Mouse (Mus musculus): ENCODE measurements at regions not wholly inside any gene's neighbourhood (a gene's known extent, or its start where the extent isn't known, plus 50 kb on each side); places are given as distances from the start of the nearest gene placed in this dataset.

GRCm38 (mm10) chr16:73374608-73375165, 1036.9 kb downstream of the Robo2 start:
- TF ChIP-seq CTCF (IDR thresholded peaks at IDR 0.05; ENCODE audit: control insufficient read depth, insufficient read depth, insufficient read length) = no peak
- TF ChIP-seq USF1 (IDR thresholded peaks at IDR 0.05; ENCODE audit: low read depth) = no peak
- no peak for TF ChIP-seq CEBPB (IDR thresholded peaks at IDR 0.05; ENCODE audit: low read depth)
- TF ChIP-seq MAX (IDR thresholded peaks at IDR 0.05) = no peak
- no peak for TF ChIP-seq MYOG (IDR thresholded peaks at IDR 0.05; ENCODE audit: control insufficient read depth, extremely low read depth, insufficient read length)
- TF ChIP-seq FOSL1 (IDR thresholded peaks at IDR 0.05; ENCODE audit: insufficient read depth, low read length, poor library complexity, severe bottlenecking) = no peak
